In genomic region chr10:86182183-86182805, GRCm38 (mm10) we compare ENCODE assay signal across 8 mouse cellular contexts.
A peak's percentile ranks its signal among the peaks of the same experiment; 100 is the strongest.
DNase-seq lines count a peak whose midpoint lies in the region; TF ChIP-seq lines count a peak whose summit lies in the region.

No protein-coding gene starts in this region.

- no peak overlapping the region for H3K4me3 ChIP-seq in left cerebral cortex, adult 2 months

- TF ChIP-seq CTCF in left cerebral cortex, adult 2 months (IDR thresholded peaks at IDR 0.05), result peak; percentile 59

- intact Hi-C loops in left cerebral cortex, adult 2 months (cut with DNase I), result loop anchor here (2.0 to 5.0 kb wide), 2 partner anchors 115 to 270 kb away; no protein-coding TSS in a partner anchor

- H3K27ac ChIP-seq in left cerebral cortex, adult 2 months, result no peak overlapping the region

- peak; percentile 27 to 41 for DNase-seq in left cerebral cortex, adult 2 months (ENCODE audit: extremely low spot score in 1 of 2, low spot score in 2 of 2)
- DNase-seq in left cerebral cortex, adult 8-10 months (ENCODE audit: low spot score in 2 of 2), result no peak
- DNase-seq in R1 (ENCODE audit: low read depth, low spot score), result peak; percentile 76
- DNase-seq in cerebellum, adult 9-11 months, result peak; percentile 44
- peak; percentile 33 to 58 for DNase-seq in gastrocnemius, postnatal 4 days (ENCODE audit: low spot score in 2 of 2)
- peak; percentile 12 to 21 for DNase-seq in layer of hippocampus, postnatal 36 days
- DNase-seq in right cerebral cortex, adult 2 months (ENCODE audit: low spot score in 2 of 2), result peak; percentile 26 to 31
- no peak for DNase-seq in natural killer cell, adult 2 months (ENCODE audit: low spot score in 2 of 2)

Comparison
In these comparisons a context has a peak if more than half of its experiments do, and no peak if none do; other contexts are left out.
1. DNase-seq: peak in left cerebral cortex, adult 2 months (2 of 2), R1 (single experiment), cerebellum, adult 9-11 months (single experiment), gastrocnemius, postnatal 4 days (2 of 2), layer of hippocampus, postnatal 36 days (2 of 2) and right cerebral cortex, adult 2 months (2 of 2); none in left cerebral cortex, adult 8-10 months (0 of 2) and natural killer cell, adult 2 months (0 of 2).